Mouse (Mus musculus): ENCODE data around the gene Ap1m1. TPM values are rescaled to one million over a fixed set of nuclear protein-coding genes. Genes with fewer than 3 reads are reported as not detected.

Gene Ap1m1
- total RNA-seq, 1 experiment = 21.2 TPM

GRCm38 (mm10) chr8:72208582-72208981 lies 31.2 kb upstream of the Ap1m1 start:
- H3K9ac ChIP-seq (ENCODE audit: insufficient read depth, low read depth, low read length, poor library complexity, severe bottlenecking) = no peak overlapping the region
- H3K4me3 ChIP-seq (ENCODE audit: insufficient read depth in 1 of 2, low read depth in 1 of 2, low read length in 2 of 2, poor library complexity in 1 of 2, severe bottlenecking in 1 of 2) = no peak overlapping the region
- in situ Hi-C loops (cut with MboI; ENCODE audit: low sequenced_read_pairs in 2 of 2, unreplicated experiment in 2 of 2) = no loop called here
- TF ChIP-seq CHD2 (IDR thresholded peaks at IDR 0.05; ENCODE audit: low read depth, low read length) (no peak), MAFK (IDR thresholded peaks at IDR 0.05; ENCODE audit: insufficient read depth, low read depth, low read length) (no peak), ZNF384 (IDR thresholded peaks at IDR 0.05; ENCODE audit: low read depth, low read length) (no peak)
- no peaks in the 10 kb centered on the region for H3K4me1 ChIP-seq (ENCODE audit: control insufficient read depth in 2 of 2, insufficient read depth in 2 of 2, low read length in 2 of 2, poor library complexity in 1 of 2)
- no peaks in the 10 kb centered on the region for H3K36me3 ChIP-seq (ENCODE audit: control insufficient read depth, insufficient read depth, low read length, poor library complexity, severe bottlenecking)
- DNase-seq (ENCODE audit: low read depth, low spot score) = no peak
- H3K9me3 ChIP-seq (ENCODE audit: control insufficient read depth, insufficient read depth, low read depth, low read length) = no peaks in the 10 kb centered on the region
- H3K27ac ChIP-seq (ENCODE audit: insufficient read depth, low read depth, low read length, poor library complexity, severe bottlenecking) = no peak overlapping the region

GRCm38 (mm10) chr8:72210222-72210621 lies 29.6 kb upstream of the Ap1m1 start:
- in situ Hi-C loops (cut with MboI; ENCODE audit: low sequenced_read_pairs in 2 of 2, unreplicated experiment in 2 of 2) = no loop called here
- H3K9ac ChIP-seq (ENCODE audit: insufficient read depth, low read depth, low read length, poor library complexity, severe bottlenecking) = no peak overlapping the region
- no peaks in the 10 kb centered on the region for H3K9me3 ChIP-seq (ENCODE audit: control insufficient read depth, insufficient read depth, low read depth, low read length)
- H3K4me1 ChIP-seq (ENCODE audit: control insufficient read depth in 2 of 2, insufficient read depth in 2 of 2, low read length in 2 of 2, poor library complexity in 1 of 2) = no peaks in the 10 kb centered on the region
- no peak for DNase-seq (ENCODE audit: low read depth, low spot score)
- no peak overlapping the region for H3K27ac ChIP-seq (ENCODE audit: insufficient read depth, low read depth, low read length, poor library complexity, severe bottlenecking)
- no peak overlapping the region for H3K4me3 ChIP-seq (ENCODE audit: insufficient read depth in 1 of 2, low read depth in 1 of 2, low read length in 2 of 2, poor library complexity in 1 of 2, severe bottlenecking in 1 of 2)
- TF ChIP-seq CHD2 (IDR thresholded peaks at IDR 0.05; ENCODE audit: low read depth, low read length) (no peak), ZC3H11A (IDR thresholded peaks at IDR 0.05; ENCODE audit: borderline replicate concordance, low read depth, low read length) (no peak), MAFK (IDR thresholded peaks at IDR 0.05; ENCODE audit: insufficient read depth, low read depth, low read length) (no peak), ZNF384 (IDR thresholded peaks at IDR 0.05; ENCODE audit: low read depth, low read length) (no peak), HCFC1 (IDR thresholded peaks at IDR 0.05; ENCODE audit: borderline replicate concordance, insufficient read depth, low read length) (no peak)
- no peaks in the 10 kb centered on the region for H3K36me3 ChIP-seq (ENCODE audit: control insufficient read depth, insufficient read depth, low read length, poor library complexity, severe bottlenecking)

- no peak overlapping the region for H3K27ac ChIP-seq (ENCODE audit: insufficient read depth, low read depth, low read length, poor library complexity, severe bottlenecking)
- no peaks in the 10 kb centered on the region for H3K36me3 ChIP-seq (ENCODE audit: control insufficient read depth, insufficient read depth, low read length, poor library complexity, severe bottlenecking)
- H3K4me3 ChIP-seq (ENCODE audit: insufficient read depth in 1 of 2, low read depth in 1 of 2, low read length in 2 of 2, poor library complexity in 1 of 2, severe bottlenecking in 1 of 2) = no peak overlapping the region
- no peaks in the 10 kb centered on the region for H3K4me1 ChIP-seq (ENCODE audit: control insufficient read depth in 2 of 2, insufficient read depth in 2 of 2, low read length in 2 of 2, poor library complexity in 1 of 2)
- in situ Hi-C loops (cut with MboI; ENCODE audit: low sequenced_read_pairs in 2 of 2, unreplicated experiment in 2 of 2) = no loop called here
- no peak for DNase-seq (ENCODE audit: low read depth, low spot score)
- no peak for TF ChIP-seq HCFC1 (IDR thresholded peaks at IDR 0.05; ENCODE audit: borderline replicate concordance, insufficient read depth, low read length)
- no peak for TF ChIP-seq CHD2 (IDR thresholded peaks at IDR 0.05; ENCODE audit: low read depth, low read length)
- TF ChIP-seq ZNF384 (IDR thresholded peaks at IDR 0.05; ENCODE audit: low read depth, low read length) = no peak
- no peak for TF ChIP-seq MAFK (IDR thresholded peaks at IDR 0.05; ENCODE audit: insufficient read depth, low read depth, low read length)
- no peak for TF ChIP-seq ZC3H11A (IDR thresholded peaks at IDR 0.05; ENCODE audit: borderline replicate concordance, low read depth, low read length)
- no peaks in the 10 kb centered on the region for H3K9me3 ChIP-seq (ENCODE audit: control insufficient read depth, insufficient read depth, low read depth, low read length)
- no peak overlapping the region for H3K9ac ChIP-seq (ENCODE audit: insufficient read depth, low read depth, low read length, poor library complexity, severe bottlenecking)
These were observed 29.1 kb upstream of the Ap1m1 start for GRCm38 (mm10) chr8:72210710-72211109.

- H3K9ac ChIP-seq (ENCODE audit: insufficient read depth, low read depth, low read length, poor library complexity, severe bottlenecking) = no peak overlapping the region
- no peak overlapping the region for H3K4me3 ChIP-seq (ENCODE audit: insufficient read depth in 1 of 2, low read depth in 1 of 2, low read length in 2 of 2, poor library complexity in 1 of 2, severe bottlenecking in 1 of 2)
- in situ Hi-C loops (cut with MboI; ENCODE audit: low sequenced_read_pairs in 2 of 2, unreplicated experiment in 2 of 2) = no loop called here
- TF ChIP-seq ZC3H11A (IDR thresholded peaks at IDR 0.05; ENCODE audit: borderline replicate concordance, low read depth, low read length) (no peak), ZNF384 (IDR thresholded peaks at IDR 0.05; ENCODE audit: low read depth, low read length) (no peak), MAFK (IDR thresholded peaks at IDR 0.05; ENCODE audit: insufficient read depth, low read depth, low read length) (no peak), CHD2 (IDR thresholded peaks at IDR 0.05; ENCODE audit: low read depth, low read length) (no peak), HCFC1 (IDR thresholded peaks at IDR 0.05; ENCODE audit: borderline replicate concordance, insufficient read depth, low read length) (no peak)
- DNase-seq (ENCODE audit: low read depth, low spot score) = no peak
- H3K9me3 ChIP-seq (ENCODE audit: control insufficient read depth, insufficient read depth, low read depth, low read length) = no peaks in the 10 kb centered on the region
- no peaks in the 10 kb centered on the region for H3K4me1 ChIP-seq (ENCODE audit: control insufficient read depth in 2 of 2, insufficient read depth in 2 of 2, low read length in 2 of 2, poor library complexity in 1 of 2)
- no peaks in the 10 kb centered on the region for H3K36me3 ChIP-seq (ENCODE audit: control insufficient read depth, insufficient read depth, low read length, poor library complexity, severe bottlenecking)
- no peak overlapping the region for H3K27ac ChIP-seq (ENCODE audit: insufficient read depth, low read depth, low read length, poor library complexity, severe bottlenecking)
These were observed 28.0 kb upstream of the Ap1m1 start for GRCm38 (mm10) chr8:72211846-72212245.

- no peak for DNase-seq (ENCODE audit: low read depth, low spot score)
- no peaks in the 10 kb centered on the region for H3K36me3 ChIP-seq (ENCODE audit: control insufficient read depth, insufficient read depth, low read length, poor library complexity, severe bottlenecking)
- no peaks in the 10 kb centered on the region for H3K4me1 ChIP-seq (ENCODE audit: control insufficient read depth in 2 of 2, insufficient read depth in 2 of 2, low read length in 2 of 2, poor library complexity in 1 of 2)
- no peaks in the 10 kb centered on the region for H3K9me3 ChIP-seq (ENCODE audit: control insufficient read depth, insufficient read depth, low read depth, low read length)
- no peak within 1 kb of the TSS for H3K27ac ChIP-seq (ENCODE audit: insufficient read depth, low read depth, low read length, poor library complexity, severe bottlenecking)
- H3K9ac ChIP-seq (ENCODE audit: insufficient read depth, low read depth, low read length, poor library complexity, severe bottlenecking) = no peak within 1 kb of the TSS
- H3K4me3 ChIP-seq (ENCODE audit: insufficient read depth in 1 of 2, low read depth in 1 of 2, low read length in 2 of 2, poor library complexity in 1 of 2, severe bottlenecking in 1 of 2) = no peak within 1 kb of the TSS
- in situ Hi-C loops (cut with MboI; ENCODE audit: low sequenced_read_pairs in 2 of 2, unreplicated experiment in 2 of 2) = no loop called here
- TF ChIP-seq ZC3H11A (IDR thresholded peaks at IDR 0.05; ENCODE audit: borderline replicate concordance, low read depth, low read length) (no peak), ZNF384 (IDR thresholded peaks at IDR 0.05; ENCODE audit: low read depth, low read length) (no peak), MAFK (IDR thresholded peaks at IDR 0.05; ENCODE audit: insufficient read depth, low read depth, low read length) (no peak), CHD2 (IDR thresholded peaks at IDR 0.05; ENCODE audit: low read depth, low read length) (no peak), HCFC1 (IDR thresholded peaks at IDR 0.05; ENCODE audit: borderline replicate concordance, insufficient read depth, low read length) (no peak)
These were observed 27.1 kb upstream of the Ap1m1 start, which contains the start of gene Cib3 for GRCm38 (mm10) chr8:72212751-72213150. Cib3 (minus strand) TSS chr8:72212837.
